Mouse (Mus musculus): Measurements from ENCODE around the gene Pla1a.

DNA sequence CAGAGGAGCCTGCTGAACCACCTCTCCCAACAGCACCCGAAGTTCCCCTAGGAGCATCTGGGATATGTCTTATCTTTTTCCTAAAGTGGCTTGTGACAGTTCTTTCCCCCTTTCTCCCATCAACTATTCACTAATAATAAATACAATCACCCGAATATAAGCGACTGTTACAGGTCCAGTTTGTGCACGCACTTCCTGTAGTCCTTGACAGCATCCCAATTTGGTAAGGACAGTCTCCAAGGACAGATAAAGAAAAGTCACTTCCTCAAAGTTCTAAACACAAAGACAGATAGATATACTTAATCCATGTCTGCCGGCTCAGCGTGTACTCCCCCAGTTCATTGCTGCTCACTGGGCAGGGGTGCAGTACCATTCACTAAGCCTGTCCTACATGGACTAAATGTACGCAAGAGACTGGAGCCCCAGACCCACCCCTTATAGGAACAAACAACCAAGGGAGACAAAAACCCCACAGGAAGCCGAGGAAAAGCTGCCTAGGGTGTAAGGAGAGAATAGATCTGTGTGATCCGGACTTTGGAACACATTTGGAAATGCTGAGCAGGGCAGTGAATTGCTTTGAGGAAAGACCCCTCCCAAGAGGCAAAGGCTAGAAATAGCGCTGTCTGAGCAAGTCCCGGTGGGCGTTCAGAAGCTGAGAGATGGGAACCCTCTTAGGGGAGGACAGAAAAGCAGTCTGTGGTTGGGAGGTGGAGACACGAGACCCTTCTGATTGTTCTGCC is 1.3 kb downstream of the Pla1a start:
- TF ChIP-seq EP300 (optimal IDR thresholded peaks at IDR 0.05) (no peak), CTCF (IDR thresholded peaks at IDR 0.05; ENCODE audit: low read depth) (no peak)
